Mouse (Mus musculus) brown adipose tissue, adult 24 weeks (tissue): ENCODE measurements around the gene Cfap77. TPM values are rescaled to one million over a fixed set of nuclear protein-coding genes. Genes with fewer than 3 reads are reported as not detected.

Source experiments
- H3K27ac ChIP-seq: fragments of 200-500 bp; replicated peaks from 2 replicates; pipeline ENCODE4 v1.5.1; 2012; ENCODE audit warnings: low read depth, mild to moderate bottlenecking, low read length
- H3K4me1 ChIP-seq: fragments of 200-500 bp; 2 replicates; pipeline ENCODE4 v1.6.1; 2012; ENCODE audit warnings: low read length, mixed read lengths; ENCODE audit not compliant: control insufficient read depth, insufficient read depth, insufficient read length
- H3K4me3 ChIP-seq: fragments of 200-500 bp; 2 replicates; pipeline ENCODE4 v1.5.1; 2012; ENCODE audit warnings: low read depth, mild to moderate bottlenecking, low read length, moderate library complexity; ENCODE audit not compliant: insufficient read depth
- polyA plus RNA-seq: library from polyadenylated mRNA; stranded (reverse); fragments of >200 nt; gene quantifications from 2 replicates; pipeline ENCODE4 v1.2.4, GENCODE M21; 2012; ENCODE audit not compliant: missing spikeins, insufficient read depth, insufficient read length

Gene Cfap77
- polyA plus RNA-seq, 1 experiment: not detected

GRCm38 (mm10) chr2:29066410-29066809 lies 11.5 kb upstream of the Cfap77 start:
- Histone ChIP-seq H3K27ac (no peak overlapping the region), H3K4me3 (no peak overlapping the region)

DNA sequence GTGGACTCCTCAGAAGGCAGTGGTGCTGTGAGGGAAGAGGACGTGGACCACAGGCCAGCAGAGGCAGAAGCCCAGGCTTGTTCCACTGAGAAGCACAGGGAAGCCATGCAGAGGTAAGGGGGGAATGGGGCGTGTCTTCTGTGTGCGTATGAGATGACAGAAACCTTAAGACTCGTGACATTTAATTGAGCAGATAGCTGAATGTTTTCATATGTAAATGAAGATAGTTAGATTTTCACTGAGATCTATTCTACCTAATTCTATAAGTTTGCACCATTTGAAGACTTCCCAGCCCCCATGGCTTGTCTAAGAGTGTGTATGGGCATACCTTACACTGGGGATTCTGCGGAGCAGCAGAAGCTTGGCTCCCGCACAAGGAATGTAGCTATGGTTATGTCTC lies 10.9 kb upstream of the Cfap77 start:
- Histone ChIP-seq H3K4me3 (no peak overlapping the region), H3K27ac (no peak overlapping the region), H3K4me1 (no peaks in the 10 kb centered on the region)

More at GRCm38 (mm10) chr2:29066410-29066809, 11.5 kb upstream of the Cfap77 start:
- H3K4me1 ChIP-seq: no peaks in the 10 kb centered on the region

DNA sequence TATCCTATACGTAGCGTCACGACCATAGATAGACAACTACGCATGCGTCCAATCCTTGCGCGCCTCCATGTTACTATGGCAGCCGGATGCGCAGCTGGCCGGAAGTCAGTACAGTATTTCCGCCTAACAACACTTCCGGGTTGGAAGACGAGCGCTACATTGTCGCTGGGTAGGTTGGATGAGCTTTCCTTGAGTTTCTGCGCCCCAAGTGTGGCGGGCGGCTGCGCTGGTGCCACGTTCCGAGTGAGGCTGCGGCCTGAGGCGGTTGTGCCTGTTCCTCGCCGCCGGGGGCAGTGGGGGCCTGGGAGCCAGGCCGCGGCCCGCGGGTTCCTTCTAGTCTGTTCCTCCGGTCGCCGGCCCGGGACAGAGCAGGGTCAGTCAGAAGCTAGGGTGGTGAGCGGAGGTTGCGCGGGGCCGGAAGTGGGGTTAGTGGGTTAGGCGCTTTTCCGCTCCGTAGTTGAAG lies 5.3 kb upstream of the Cfap77 start, which contains the start of gene Ttf1:
Gene Ttf1 (plus strand): TSS at position 128 of the 463 bp plus-strand sequence.
- Histone ChIP-seq H3K27ac (peak within 1 kb of the TSS; percentile 74), H3K4me1 (no peaks in the 10 kb centered on the region), H3K4me3 (peak within 1 kb of the TSS; percentile 77)

- H3K4me3 ChIP-seq: peak overlapping the region; percentile 62
- no peak overlapping the region for H3K27ac ChIP-seq
- H3K4me1 ChIP-seq: peaks cover 3% of the 10 kb centered on the region; the same call in 1 of the 2 replicates
Observed at GRCm38 (mm10) chr2:29054545-29054935, 326 bp downstream of the Cfap77 start.

- no peak overlapping the region for H3K27ac ChIP-seq
- H3K4me1 ChIP-seq: peaks cover 3% of the 10 kb centered on the region; the same call in 1 of the 2 replicates
- peak overlapping the region; percentile 62 for H3K4me3 ChIP-seq
Observed at GRCm38 (mm10) chr2:29053802-29054544, 893 bp downstream of the Cfap77 start.

- Histone ChIP-seq H3K4me3 (no peak overlapping the region), H3K27ac (no peak overlapping the region), H3K4me1 (peaks cover 3% of the 10 kb centered on the region; the same call in 1 of the 2 replicates)
Observed at GRCm38 (mm10) chr2:29052943-29053454, 1.9 kb downstream of the Cfap77 start.

DNA sequence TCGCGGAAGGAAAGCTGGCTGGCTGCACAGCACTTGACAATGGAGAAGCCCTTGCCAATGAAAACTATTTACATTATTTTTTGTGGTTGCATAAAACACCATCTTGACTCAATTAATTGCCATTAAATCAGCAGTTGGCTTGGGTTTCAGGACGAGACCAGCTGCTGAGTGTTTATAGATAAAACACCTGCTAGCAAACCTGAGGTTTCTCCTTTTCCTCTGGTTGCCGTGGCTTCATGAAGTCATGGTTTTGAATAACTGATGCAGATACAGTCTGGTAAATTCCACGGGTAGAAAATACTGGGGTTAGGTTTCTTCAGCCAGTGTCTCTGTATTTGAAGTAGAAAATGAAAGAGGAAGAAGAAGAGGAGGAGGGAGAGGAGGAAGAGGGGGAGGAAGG lies 2.9 kb downstream of the Cfap77 start:
- Histone ChIP-seq H3K4me1 (peaks cover 3% of the 10 kb centered on the region; the same call in 1 of the 2 replicates), H3K4me3 (no peak overlapping the region), H3K27ac (no peak overlapping the region)

- Histone ChIP-seq H3K4me1 (no peaks in the 10 kb centered on the region), H3K27ac (no peak overlapping the region), H3K4me3 (no peak overlapping the region)
Observed at GRCm38 (mm10) chr2:29046151-29046550, 8.7 kb downstream of the Cfap77 start.

DNA sequence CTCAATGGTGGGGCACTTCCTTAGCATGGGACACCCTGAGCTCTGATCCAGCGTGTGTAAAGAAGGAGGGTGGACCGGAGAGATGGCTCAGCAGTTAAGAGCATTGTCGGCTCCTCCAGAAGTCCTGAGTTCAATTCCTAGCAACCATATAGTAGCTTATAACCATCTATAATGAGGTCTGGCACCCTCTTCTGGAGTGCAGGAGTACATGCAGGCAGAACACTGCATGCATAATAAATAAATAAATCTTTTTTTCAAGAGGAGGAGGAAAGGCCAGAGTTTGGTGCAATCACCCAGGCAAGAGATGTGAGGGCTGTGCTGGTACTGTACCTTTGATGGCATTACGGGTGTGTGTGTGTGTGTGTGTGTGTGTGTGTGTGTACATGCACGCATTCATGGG lies 12.7 kb downstream of the Cfap77 start:
- Histone ChIP-seq H3K4me3 (no peak overlapping the region), H3K4me1 (no peaks in the 10 kb centered on the region), H3K27ac (no peak overlapping the region)

- Histone ChIP-seq H3K4me1 (no peaks in the 10 kb centered on the region), H3K27ac (no peak overlapping the region), H3K4me3 (no peak overlapping the region)
Observed at GRCm38 (mm10) chr2:29041477-29041768, 13.4 kb downstream of the Cfap77 start.

- no peaks in the 10 kb centered on the region for H3K4me1 ChIP-seq
Observed at GRCm38 (mm10) chr2:29040594-29041476, 14.0 kb downstream of the Cfap77 start.

GRCm38 (mm10) chr2:29039741-29040140 lies 15.1 kb downstream of the Cfap77 start:
- no peaks in the 10 kb centered on the region for H3K4me1 ChIP-seq
- no peak overlapping the region for H3K27ac ChIP-seq
- no peak overlapping the region for H3K4me3 ChIP-seq

More at GRCm38 (mm10) chr2:29040594-29041476, 14.0 kb downstream of the Cfap77 start:
- no peak overlapping the region for H3K27ac ChIP-seq
- no peak overlapping the region for H3K4me3 ChIP-seq

DNA sequence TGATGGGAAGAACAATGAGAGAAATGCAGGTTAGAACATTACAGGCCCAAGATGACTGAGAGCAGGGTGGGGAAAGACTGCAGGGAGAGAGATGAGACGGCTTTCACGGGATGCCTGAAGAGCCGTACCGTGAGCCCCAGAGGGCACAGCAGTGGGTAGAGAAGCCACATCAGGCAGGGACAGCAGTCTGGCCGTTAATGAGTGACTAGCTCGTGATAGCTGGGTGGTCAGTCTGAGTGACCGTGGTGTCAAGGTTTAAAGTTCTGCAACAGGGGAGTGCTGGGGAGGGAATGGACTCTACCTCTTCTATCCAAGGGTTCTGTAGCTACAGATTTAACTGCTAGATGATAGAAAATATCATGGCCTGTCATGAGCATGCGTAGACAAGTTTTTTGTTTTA lies 19.2 kb downstream of the Cfap77 start:
- H3K4me3 ChIP-seq: no peak overlapping the region
- H3K27ac ChIP-seq: no peak overlapping the region
- no peaks in the 10 kb centered on the region for H3K4me1 ChIP-seq

DNA sequence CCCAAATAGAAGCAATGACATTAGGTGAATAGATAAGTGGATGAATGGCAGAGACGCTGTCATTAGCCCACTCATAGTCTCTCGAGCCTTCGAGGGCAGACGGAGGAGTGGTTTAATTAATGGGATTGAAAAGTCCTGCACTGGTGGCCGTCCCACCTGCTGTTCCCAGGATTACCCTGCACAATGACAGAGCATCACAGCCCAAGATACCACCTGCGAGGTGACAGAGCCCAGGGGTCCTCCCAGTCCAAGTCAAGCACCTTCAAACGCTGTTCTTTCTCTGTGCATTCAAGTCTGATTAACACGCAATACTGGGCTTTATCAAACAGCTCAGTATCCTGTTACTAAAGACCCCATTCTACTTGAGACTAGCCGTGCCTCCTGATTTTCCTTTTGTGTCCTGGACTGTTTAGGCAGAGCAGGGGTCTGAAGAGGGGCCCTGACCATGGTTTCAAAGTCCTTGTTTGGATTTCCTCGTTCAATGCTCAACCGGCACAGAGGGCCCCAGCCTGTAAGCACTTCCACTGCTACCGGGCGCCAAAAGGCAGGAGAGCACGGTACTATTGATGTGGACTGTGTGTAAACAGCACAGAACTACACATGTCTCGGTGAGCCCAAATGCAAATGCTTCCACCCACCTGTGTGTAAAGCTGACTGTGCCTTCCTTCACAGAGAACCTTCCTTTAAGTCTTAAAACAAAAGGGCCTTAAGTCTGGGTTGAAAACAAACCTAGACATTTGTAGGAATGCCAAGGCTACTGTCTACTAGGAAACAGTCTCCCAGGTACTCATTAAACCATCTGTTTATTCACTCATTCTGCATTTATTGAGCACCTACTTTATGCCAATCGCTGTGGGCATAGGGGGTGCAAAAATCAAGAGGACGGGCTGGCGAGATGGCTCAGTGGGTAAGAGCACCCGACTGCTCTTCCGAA lies 20.1 kb downstream of the Cfap77 start:
- H3K27ac ChIP-seq: no peak overlapping the region
- no peak overlapping the region for H3K4me3 ChIP-seq
- H3K4me1 ChIP-seq: no peaks in the 10 kb centered on the region
